Mouse (Mus musculus) heart, embryonic 15.5 days (tissue): ENCODE results near the gene Gmppa. TPM values are rescaled to one million over a fixed set of nuclear protein-coding genes. Genes with fewer than 3 reads are reported as not detected.

Experiments
- ATAC-seq: fragments of 200-750 bp; cut with Nextera tagmentation; replicated peaks from 2 replicates; pipeline ENCODE4 v1.8.0; 2017; ENCODE audit warnings: low read depth, moderate TSS enrichment; ENCODE audit not compliant: insufficient number of reproducible peaks, insufficient read depth, low FRiP score
- H3K27ac ChIP-seq: fragments of 300-500 bp; sonication (generic); 2 replicates; pipeline ENCODE4 v1.5.1; 2015; ENCODE audit warnings: mild to moderate bottlenecking, inconsistent platforms
- H3K27me3 ChIP-seq: fragments of 300-500 bp; sonication (generic); 2 replicates; pipeline ENCODE4 v1.6.1; 2015; ENCODE audit warnings: inconsistent platforms
- H3K36me3 ChIP-seq: fragments of 300-500 bp; sonication (generic); 2 replicates; pipeline ENCODE4 v1.6.1; 2015; ENCODE audit warnings: mild to moderate bottlenecking, inconsistent platforms
- H3K4me1 ChIP-seq: fragments of 300-500 bp; sonication (generic); replicated peaks from 2 replicates; pipeline ENCODE4 v1.6.1; 2015; ENCODE audit warnings: inconsistent platforms
- H3K4me2 ChIP-seq: fragments of 300-500 bp; sonication (generic); 2 replicates; pipeline ENCODE4 v1.6.1; 2015; ENCODE audit warnings: inconsistent platforms, mild to moderate bottlenecking, moderate library complexity
- H3K4me3 ChIP-seq: fragments of 300-500 bp; sonication (generic); 2 replicates; pipeline ENCODE4 v1.5.1; 2015; ENCODE audit warnings: mild to moderate bottlenecking, inconsistent platforms
- H3K9ac ChIP-seq: fragments of 300-500 bp; sonication (generic); 2 replicates; pipeline ENCODE4 v1.6.1; 2015; ENCODE audit warnings: mild to moderate bottlenecking, inconsistent platforms
- H3K9me3 ChIP-seq: fragments of 300-500 bp; sonication (generic); replicated peaks from 2 replicates; pipeline ENCODE4 v1.6.1; 2016; ENCODE audit warnings: inconsistent platforms
- WGBS: fragments of 180-500 bp; shearing (Covaris S2); methylation state at CpG from one replicate; pipeline ENCODE4 v1.1.7; 2015; ENCODE audit warnings: mixed read lengths; 5-methylcytosine and 5-hydroxymethylcytosine counted together
- polyA plus RNA-seq: library from polyadenylated mRNA; unstranded; fragments of >200 nt; fragmentation: Nextera tagmentation; extraction: Ambion mirVana; gene quantifications from 2 replicates; pipeline ENCODE4 v1.2.1, GENCODE M21; 2015

Gene Gmppa
- polyA plus RNA-seq, 1 experiment from 2014 or later, result 63.9 TPM

DNA sequence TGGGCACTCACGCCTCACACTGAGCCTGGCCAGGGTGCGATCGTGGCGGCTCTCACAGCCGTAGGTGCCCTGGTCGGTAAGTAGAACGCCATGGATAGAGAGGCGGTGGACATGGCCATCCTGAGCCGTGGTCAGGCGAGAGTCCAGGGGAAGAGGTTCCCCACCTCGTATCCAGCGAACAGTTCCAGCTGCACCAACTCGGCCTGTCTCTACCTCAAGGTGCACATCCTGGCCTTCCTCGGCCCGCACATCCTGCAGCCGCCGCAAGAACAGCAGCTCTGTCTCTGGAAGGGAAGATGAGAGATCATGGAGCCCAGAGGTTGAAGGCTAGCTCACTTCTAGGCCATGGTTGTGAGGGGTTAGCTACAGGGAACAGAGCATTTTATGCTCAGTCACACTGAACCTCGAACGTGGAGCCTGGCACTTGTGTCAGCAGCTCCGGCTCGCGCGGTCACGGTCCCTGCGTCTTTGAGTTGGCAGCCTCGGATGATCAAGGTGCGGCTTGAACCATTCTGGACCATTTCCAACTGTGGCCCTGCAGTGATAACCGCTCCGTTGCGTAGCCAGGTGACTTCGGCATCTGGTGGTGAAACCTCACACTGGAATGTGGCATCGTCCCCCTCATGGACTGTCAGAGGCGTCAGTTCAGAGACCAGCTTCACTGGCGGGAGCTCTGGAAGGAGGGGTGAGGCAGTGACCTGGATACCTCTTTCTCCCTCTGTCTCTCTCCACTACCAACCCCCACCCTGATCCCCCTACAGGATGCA, 55.2 kb downstream of the Gmppa start:
- Histone ChIP-seq H3K4me3 (no peak overlapping the region), H3K27me3 (peaks cover 35% of the 10 kb centered on the region), H3K36me3 (peaks cover 82% of the 10 kb centered on the region), H3K9me3 (no peaks in the 10 kb centered on the region), H3K4me2 (no peak overlapping the region), H3K4me1 (peaks cover 21% of the 10 kb centered on the region), H3K27ac (no peak overlapping the region), H3K9ac (no peak overlapping the region)
- no peak for ATAC-seq
- WGBS, result 81% methylated on average over 34 of the region's 34 CpGs

DNA sequence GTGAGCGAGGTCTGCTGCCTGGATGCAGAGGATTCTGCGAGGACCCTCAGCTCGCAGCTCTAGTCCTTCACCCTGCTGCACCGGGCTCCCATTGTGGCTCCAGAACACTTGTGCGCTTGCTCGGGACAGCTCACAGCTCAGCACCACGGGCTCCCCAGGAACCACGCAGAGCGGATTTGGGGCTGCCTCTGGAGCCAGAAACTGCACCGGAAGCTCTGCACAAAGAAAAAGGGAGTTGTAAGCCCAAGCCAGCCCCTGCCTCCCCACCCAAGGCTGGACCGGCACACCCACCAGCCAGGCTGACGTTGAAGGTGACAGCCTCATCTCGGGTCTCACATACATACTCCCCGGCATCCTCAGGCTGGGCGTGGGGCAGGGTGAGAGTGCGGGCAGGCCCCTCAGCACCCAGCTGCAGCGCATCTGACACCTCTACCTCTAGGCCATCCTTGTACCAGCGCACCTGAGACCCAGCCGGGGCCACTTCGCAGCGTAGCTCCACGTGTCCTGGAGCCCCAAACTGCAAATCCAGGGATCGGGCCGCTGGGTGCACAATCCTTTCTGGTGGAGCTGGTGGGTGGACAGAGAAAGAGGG, 56.9 kb downstream of the Gmppa start:
- Histone ChIP-seq H3K4me1 (peaks cover 11% of the 10 kb centered on the region), H3K4me3 (no peak overlapping the region), H3K4me2 (no peak overlapping the region), H3K9ac (no peak overlapping the region), H3K36me3 (peaks cover 87% of the 10 kb centered on the region), H3K9me3 (no peaks in the 10 kb centered on the region), H3K27me3 (peaks cover 18% of the 10 kb centered on the region), H3K27ac (no peak overlapping the region)
- no peak for ATAC-seq
- WGBS, result 61% methylated on average over 24 of the region's 24 CpGs

Other genes starting within 250 kb of the Gmppa start
- gene Ankzf1, start 243.8 kb upstream of the Gmppa start, polyA plus RNA-seq, result 24.3 and 25.9 TPM in 2 replicates
- 27.1 and 31.0 TPM in 2 replicates for gene Atg9a, start 243.7 kb upstream of the Gmppa start, polyA plus RNA-seq
- gene Glb1l, start 225.1 kb upstream of the Gmppa start, polyA plus RNA-seq, result 9.4 and 11.4 TPM in 2 replicates
- gene Stk16, start 225.1 kb upstream of the Gmppa start, polyA plus RNA-seq, result 73.6 and 96.9 TPM in 2 replicates
- gene Tuba4a, start 216.1 kb upstream of the Gmppa start, polyA plus RNA-seq, result 41.9 and 56.7 TPM in 2 replicates
- gene A630095N17Rik, start 203.8 kb upstream of the Gmppa start, polyA plus RNA-seq, result 0.23 TPM in 1 of 2 replicates, not detected in the other
- gene Dnajb2, start 199.5 kb upstream of the Gmppa start, polyA plus RNA-seq, result 41.4 and 43.0 TPM in 2 replicates
- 0.45 and 1.0 TPM in 2 replicates for gene Ptprn, start 171.4 kb upstream of the Gmppa start, polyA plus RNA-seq
- gene Resp18, start 157.5 kb upstream of the Gmppa start, polyA plus RNA-seq, result 0.18 and 2.4 TPM in 2 replicates
- 108 and 123 TPM in 2 replicates for gene Dnpep, start 117.9 kb upstream of the Gmppa start, polyA plus RNA-seq
- gene Des, start 75.6 kb upstream of the Gmppa start, polyA plus RNA-seq, result 374 and 419 TPM in 2 replicates
- gene Speg, start 60.6 kb upstream of the Gmppa start, polyA plus RNA-seq, result 44.5 and 54.4 TPM in 2 replicates
- gene Asic4, start 14.5 kb downstream of the Gmppa start, polyA plus RNA-seq, result 0.40 and 0.81 TPM in 2 replicates
- gene Chpf, start 43.4 kb downstream of the Gmppa start, polyA plus RNA-seq, result 23.9 and 36.6 TPM in 2 replicates
- gene Tmem198, start 43.6 kb downstream of the Gmppa start, polyA plus RNA-seq, result 0.39 and 0.80 TPM in 2 replicates
- 95.1 and 122 TPM in 2 replicates for gene Obsl1, start 70.5 kb downstream of the Gmppa start, polyA plus RNA-seq
- gene Inha, start 71.1 kb downstream of the Gmppa start, polyA plus RNA-seq, result 4.1 and 5.9 TPM in 2 replicates
- 10.4 and 15.8 TPM in 2 replicates for gene Stk11ip, start 85.6 kb downstream of the Gmppa start, polyA plus RNA-seq
- 28.9 and 33.4 TPM in 2 replicates for gene Slc4a3, start 110.3 kb downstream of the Gmppa start, polyA plus RNA-seq